Mouse (Mus musculus): ENCODE measurements around the gene Olfr1055. TPM values are rescaled to one million over a fixed set of nuclear protein-coding genes. Genes with fewer than 3 reads are reported as not detected.
"Not testable (repeated sequence)": the region's sequence is repeated elsewhere in the genome, so short reads cannot be mapped to it uniquely, and the experiment has no call there.

The Olfr1055 gene
- not detected in 2 replicates for polyA plus RNA-seq (2015; fragmentation: Nextera tagmentation; extraction: Ambion mirVana)

DNA sequence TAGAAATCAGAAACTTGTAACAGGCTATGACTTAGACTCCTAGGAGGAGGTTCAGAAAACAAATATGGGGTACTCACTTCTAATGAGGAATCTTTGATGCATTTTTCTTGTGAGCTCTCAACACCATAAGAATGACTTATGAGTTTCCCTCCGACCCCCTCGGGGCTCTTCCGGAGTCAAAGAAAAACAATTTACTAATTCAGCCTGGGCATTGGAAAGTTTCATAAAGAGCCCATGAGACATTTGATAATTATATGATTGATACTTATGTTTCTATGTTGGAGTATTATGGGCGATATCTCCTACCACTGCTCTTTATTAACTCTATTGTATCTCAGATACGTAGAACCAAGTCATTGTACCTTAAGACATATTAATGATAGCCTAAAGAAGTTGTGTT, at the start of gene Olfr1055:
Gene Olfr1055 (minus strand): TSS at position 101 of the 400 bp plus-strand sequence.
- H3K36me3 ChIP-seq (replicated peaks), result no peaks in the 10 kb centered on the region
- H3K27me3 ChIP-seq, result no peaks in the 10 kb centered on the region
- H3K4me1 ChIP-seq (replicated peaks), result no peaks in the 10 kb centered on the region
- WGBS (ENCODE audit: insufficient replicate concordance), result 66% methylated on average over 5 of the region's 5 CpGs
- no peak within 1 kb of the TSS for H3K9ac ChIP-seq
- no peaks in the 10 kb centered on the region for H3K9me3 ChIP-seq (replicated peaks)
- no peak within 1 kb of the TSS for H3K4me2 ChIP-seq
- ATAC-seq (ENCODE audit: insufficient read depth), result no peak
- H3K27ac ChIP-seq (replicated peaks), result no peak within 1 kb of the TSS
- H3K4me3 ChIP-seq (replicated peaks), result no peak within 1 kb of the TSS

DNA sequence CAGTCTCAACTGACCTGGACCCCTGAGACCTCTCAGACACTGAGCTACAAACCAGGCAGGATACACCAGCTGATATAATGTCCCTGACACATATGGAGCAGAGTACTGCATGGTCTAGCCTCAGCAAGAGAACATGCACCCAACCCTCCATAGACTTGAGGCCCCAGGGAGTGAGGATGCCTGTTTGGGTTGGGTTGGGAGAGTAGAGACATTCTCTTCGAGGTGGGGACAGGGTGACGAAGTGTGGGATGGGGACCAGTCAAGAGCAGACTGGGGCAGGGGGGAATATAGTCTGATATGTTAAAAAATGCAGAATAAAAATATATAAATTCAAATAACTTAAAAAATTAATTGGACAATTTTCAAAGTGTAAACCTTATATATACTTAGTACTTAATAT, 45.0 kb upstream of the Olfr1055 start:
- H3K27ac ChIP-seq (replicated peaks), result no peak overlapping the region
- H3K9ac ChIP-seq, result no peak overlapping the region
- H3K4me1 ChIP-seq (replicated peaks), result no peaks in the 10 kb centered on the region
- no peak overlapping the region for H3K4me2 ChIP-seq
- no peak for ATAC-seq (ENCODE audit: insufficient read depth)
- no peak overlapping the region for H3K4me3 ChIP-seq (replicated peaks)
- WGBS (ENCODE audit: insufficient replicate concordance), result 52% methylated on average over 2 of the region's 2 CpGs
- no peaks in the 10 kb centered on the region for H3K36me3 ChIP-seq (replicated peaks)
- H3K27me3 ChIP-seq, result no peaks in the 10 kb centered on the region
- no peaks in the 10 kb centered on the region for H3K9me3 ChIP-seq (replicated peaks)

DNA sequence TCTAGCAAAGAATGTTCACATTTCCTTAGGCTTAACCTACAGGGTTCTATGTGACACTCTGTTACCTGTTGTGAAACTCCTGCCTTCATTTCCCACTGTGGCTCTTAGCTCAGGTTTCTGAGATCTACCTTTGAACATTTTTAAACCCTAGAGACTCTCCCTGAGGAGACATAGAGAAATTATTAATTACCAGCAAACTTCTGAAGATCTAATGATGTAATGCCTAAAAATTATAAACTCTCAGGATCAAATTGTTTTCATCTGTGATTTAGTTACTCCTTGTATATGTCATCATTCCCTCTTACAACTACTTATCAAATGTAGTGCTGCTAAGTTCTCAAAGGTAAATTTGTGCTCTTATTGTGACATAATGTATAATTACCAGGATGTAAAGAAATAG, 38.4 kb upstream of the Olfr1055 start, which contains the start of gene Olfr1058:
Gene Olfr1058 (minus strand): TSS at position 101 of the 400 bp plus-strand sequence.
- not testable (repeated sequence) for H3K36me3 ChIP-seq (replicated peaks); H3K4me2 ChIP-seq; H3K27me3 ChIP-seq; H3K4me1 ChIP-seq (replicated peaks); H3K27ac ChIP-seq (replicated peaks); ATAC-seq (ENCODE audit: insufficient read depth); H3K4me3 ChIP-seq (replicated peaks); H3K9me3 ChIP-seq (replicated peaks); H3K9ac ChIP-seq

DNA sequence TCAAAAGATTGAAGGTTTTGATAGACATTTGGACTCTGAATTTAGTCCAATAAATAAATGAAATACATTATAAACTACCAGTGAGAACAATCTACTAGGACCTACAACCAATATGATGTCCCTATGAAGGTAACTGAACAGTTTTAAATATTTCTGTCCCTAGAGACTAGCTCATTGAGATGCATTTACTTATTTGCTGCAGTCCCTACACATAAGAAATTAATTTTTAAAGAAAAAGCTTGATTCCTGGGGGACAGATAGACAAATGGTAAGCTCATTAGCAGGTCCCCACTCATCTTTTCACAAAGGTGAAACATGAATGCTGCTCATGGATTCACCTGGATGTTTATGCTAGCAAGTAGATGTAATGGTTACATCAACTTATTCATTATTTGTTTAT, 28.2 kb upstream of the Olfr1055 start, which contains the start of gene Olfr1057:
Gene Olfr1057 (minus strand): TSS at position 101 of the 400 bp plus-strand sequence.
- Histone ChIP-seq H3K9ac (no peak within 1 kb of the TSS), H3K9me3 (replicated peaks) (no peaks in the 10 kb centered on the region), H3K27me3 (no peaks in the 10 kb centered on the region), H3K36me3 (replicated peaks) (no peaks in the 10 kb centered on the region), H3K27ac (replicated peaks) (no peak within 1 kb of the TSS), H3K4me1 (replicated peaks) (no peaks in the 10 kb centered on the region), H3K4me3 (replicated peaks) (no peak within 1 kb of the TSS), H3K4me2 (no peak within 1 kb of the TSS)
- ATAC-seq (ENCODE audit: insufficient read depth), result no peak

DNA sequence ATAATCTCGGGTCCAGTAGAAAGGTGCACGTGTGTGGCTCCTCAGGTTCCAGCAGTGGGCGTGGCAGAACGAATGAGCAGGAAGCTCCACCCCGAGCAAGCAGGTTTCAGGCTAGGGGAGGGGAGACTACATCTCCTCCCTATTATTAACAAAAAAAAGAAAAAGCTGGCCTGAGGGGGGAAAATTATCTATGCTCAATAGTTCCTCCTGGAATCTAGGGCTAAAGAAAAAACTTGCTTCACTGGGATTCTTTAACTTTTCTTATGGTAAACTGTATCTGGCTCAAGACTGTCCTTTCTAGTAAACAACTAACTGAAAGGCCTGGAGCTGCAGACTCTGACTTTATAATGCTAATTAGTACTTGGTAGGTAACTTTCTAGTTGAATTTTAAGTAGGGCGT, 16.3 kb upstream of the Olfr1055 start:
- not testable (repeated sequence) for H3K4me2 ChIP-seq; ATAC-seq (ENCODE audit: insufficient read depth); H3K4me3 ChIP-seq (replicated peaks); H3K9me3 ChIP-seq (replicated peaks); H3K27ac ChIP-seq (replicated peaks); H3K27me3 ChIP-seq; H3K9ac ChIP-seq; H3K36me3 ChIP-seq (replicated peaks); H3K4me1 ChIP-seq (replicated peaks)
- WGBS (ENCODE audit: insufficient replicate concordance), result no CpG with 5 or more reads among the region's 6 CpGs

DNA sequence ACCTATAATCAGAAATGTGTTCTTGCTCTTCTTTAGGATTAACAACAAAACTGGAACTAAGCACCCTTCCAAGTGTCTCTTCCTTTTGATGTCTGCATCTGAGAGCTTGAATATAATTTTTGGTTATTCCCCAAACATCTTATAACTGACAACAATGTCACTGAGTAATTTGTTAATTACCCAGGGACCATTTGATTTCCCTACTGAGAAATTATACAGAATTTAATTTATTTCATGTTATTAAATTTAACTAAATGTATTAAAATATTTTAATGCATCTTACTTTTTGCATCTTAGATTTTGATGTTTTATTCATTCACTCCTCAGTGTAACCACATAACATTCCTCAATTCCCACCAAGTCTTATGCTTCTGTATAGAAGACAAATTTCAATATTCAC, 12.3 kb upstream of the Olfr1055 start, which contains the start of gene Olfr1056:
Gene Olfr1056 (minus strand): TSS at position 101 of the 400 bp plus-strand sequence.
- Histone ChIP-seq H3K36me3 (replicated peaks) (no peaks in the 10 kb centered on the region), H3K4me2 (no peak within 1 kb of the TSS)
- ATAC-seq (ENCODE audit: insufficient read depth), result no peak

DNA sequence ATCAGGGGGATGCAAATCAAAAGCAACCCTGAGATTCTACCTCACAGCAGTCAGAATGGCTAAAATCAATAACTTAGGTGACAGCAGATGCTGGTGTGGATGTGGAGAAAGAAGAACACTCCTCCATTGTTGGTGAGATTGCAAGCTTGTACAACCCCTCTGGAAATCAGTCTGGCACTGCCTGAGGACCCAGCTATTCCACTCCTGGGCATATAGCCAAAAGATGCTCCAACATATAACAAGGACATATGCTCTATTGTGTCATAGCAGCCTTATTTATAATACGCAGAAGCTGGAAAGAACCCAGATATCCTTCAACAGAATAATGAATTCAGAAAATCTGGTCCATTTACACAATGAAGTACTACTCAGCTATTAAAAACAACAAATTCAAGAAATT, 1.7 kb upstream of the Olfr1055 start:
- H3K4me3 ChIP-seq (replicated peaks); H3K36me3 ChIP-seq (replicated peaks); H3K27me3 ChIP-seq; H3K27ac ChIP-seq (replicated peaks); H3K9ac ChIP-seq; H3K4me2 ChIP-seq; H3K4me1 ChIP-seq (replicated peaks); H3K9me3 ChIP-seq (replicated peaks); ATAC-seq (ENCODE audit: insufficient read depth): not testable (repeated sequence)
- 70% methylated on average over 1 of the region's 1 CpGs for WGBS (ENCODE audit: insufficient replicate concordance)

More for the DNA sequence above, 12.3 kb upstream of the Olfr1055 start, which contains the start of gene Olfr1056:
- no peaks in the 10 kb centered on the region for H3K27me3 ChIP-seq
- H3K9ac ChIP-seq, result no peak within 1 kb of the TSS
- H3K4me1 ChIP-seq (replicated peaks), result no peaks in the 10 kb centered on the region
- no peaks in the 10 kb centered on the region for H3K9me3 ChIP-seq (replicated peaks)
- H3K27ac ChIP-seq (replicated peaks), result no peak within 1 kb of the TSS
- no peak within 1 kb of the TSS for H3K4me3 ChIP-seq (replicated peaks)

DNA sequence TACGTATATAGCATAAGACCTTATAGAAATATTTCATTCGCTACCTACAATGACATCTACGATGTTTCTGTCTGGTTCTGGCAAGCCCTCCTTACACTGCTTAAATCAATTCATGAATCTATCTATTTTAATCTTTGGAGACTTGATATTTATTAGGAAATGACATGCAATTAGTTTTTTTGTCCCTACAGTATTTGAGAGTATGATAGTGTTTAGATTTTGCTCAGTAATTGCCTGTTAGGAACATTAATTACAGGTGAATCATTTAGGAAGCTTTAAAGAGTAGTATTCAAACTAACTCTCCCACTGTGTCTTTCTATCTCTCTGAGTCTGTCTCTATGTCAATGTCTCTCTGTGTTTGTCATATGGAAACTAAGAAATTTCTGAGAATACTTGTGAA, 14.8 kb downstream of the Olfr1055 start, which contains the start of gene Olfr1054:
Gene Olfr1054 (minus strand): TSS at position 101 of the 400 bp plus-strand sequence.
- no peak within 1 kb of the TSS for H3K4me2 ChIP-seq
- H3K27me3 ChIP-seq, result no peaks in the 10 kb centered on the region
- ATAC-seq (ENCODE audit: insufficient read depth), result no peak

DNA sequence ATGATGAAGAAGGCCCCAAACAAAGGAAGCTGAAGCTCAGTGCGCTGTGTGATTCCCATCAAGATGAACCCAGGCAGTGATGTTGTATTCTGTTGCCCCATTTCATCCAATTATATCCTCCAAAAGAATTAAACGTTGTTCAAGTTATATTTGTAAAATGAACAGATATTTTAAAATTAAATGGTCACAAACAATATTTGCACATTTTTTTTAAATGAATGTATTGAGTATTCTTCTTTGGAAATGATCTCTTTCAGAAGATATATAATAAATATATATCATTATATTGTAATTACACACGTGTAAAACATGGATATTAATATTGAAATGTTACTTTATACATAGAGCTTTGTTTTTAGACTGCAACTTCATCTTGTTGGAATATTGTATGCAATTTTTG, 34.9 kb downstream of the Olfr1055 start, which contains the start of gene Olfr1053:
Gene Olfr1053 (minus strand): TSS at position 101 of the 400 bp plus-strand sequence.
- Histone ChIP-seq H3K9ac (no peak within 1 kb of the TSS), H3K4me3 (replicated peaks) (no peak within 1 kb of the TSS), H3K27me3 (no peaks in the 10 kb centered on the region), H3K4me1 (replicated peaks) (no peaks in the 10 kb centered on the region), H3K4me2 (no peak within 1 kb of the TSS), H3K27ac (replicated peaks) (no peak within 1 kb of the TSS), H3K9me3 (replicated peaks) (no peaks in the 10 kb centered on the region), H3K36me3 (replicated peaks) (no peaks in the 10 kb centered on the region)
- ATAC-seq (ENCODE audit: insufficient read depth), result no peak
- 42% methylated on average over 3 of the region's 3 CpGs for WGBS (ENCODE audit: insufficient replicate concordance)

More for the DNA sequence above, 14.8 kb downstream of the Olfr1055 start, which contains the start of gene Olfr1054:
- Histone ChIP-seq H3K9me3 (replicated peaks) (no peaks in the 10 kb centered on the region), H3K36me3 (replicated peaks) (no peaks in the 10 kb centered on the region), H3K4me1 (replicated peaks) (no peaks in the 10 kb centered on the region), H3K9ac (no peak within 1 kb of the TSS), H3K4me3 (replicated peaks) (no peak within 1 kb of the TSS), H3K27ac (replicated peaks) (no peak within 1 kb of the TSS)
- 73% methylated on average over 3 of the region's 3 CpGs for WGBS (ENCODE audit: insufficient replicate concordance)

Other genes with a start within 250 kb of the Olfr1055 start
- not detected in 2 replicates for gene Olfr1039, start 214.4 kb downstream of the Olfr1055 start, polyA plus RNA-seq (2015; fragmentation: Nextera tagmentation; extraction: Ambion mirVana)
- gene Olfr1040, start 203.6 kb downstream of the Olfr1055 start, polyA plus RNA-seq (2015; fragmentation: Nextera tagmentation; extraction: Ambion mirVana), result not detected in 2 replicates
- gene Olfr1042, start 188.4 kb downstream of the Olfr1055 start, polyA plus RNA-seq (2015; fragmentation: Nextera tagmentation; extraction: Ambion mirVana), result not detected in 2 replicates
- gene Olfr1043, start 182.8 kb downstream of the Olfr1055 start, polyA plus RNA-seq (2015; fragmentation: Nextera tagmentation; extraction: Ambion mirVana), result not detected in 2 replicates
- not detected in 2 replicates for gene Olfr1044, start 172.5 kb downstream of the Olfr1055 start, polyA plus RNA-seq (2015; fragmentation: Nextera tagmentation; extraction: Ambion mirVana)
- not detected in 2 replicates for gene Olfr52, start 164.6 kb downstream of the Olfr1055 start, polyA plus RNA-seq (2015; fragmentation: Nextera tagmentation; extraction: Ambion mirVana)
- gene Olfr1045, start 147.3 kb downstream of the Olfr1055 start, polyA plus RNA-seq (2015; fragmentation: Nextera tagmentation; extraction: Ambion mirVana), result not detected in 2 replicates
- not detected in 2 replicates for gene Olfr1046, start 131.0 kb downstream of the Olfr1055 start, polyA plus RNA-seq (2015; fragmentation: Nextera tagmentation; extraction: Ambion mirVana)
- gene Olfr1047, start 118.9 kb downstream of the Olfr1055 start, polyA plus RNA-seq (2015; fragmentation: Nextera tagmentation; extraction: Ambion mirVana), result not detected in 2 replicates
- not detected in 2 replicates for gene Olfr1048, start 110.0 kb downstream of the Olfr1055 start, polyA plus RNA-seq (2015; fragmentation: Nextera tagmentation; extraction: Ambion mirVana)
- gene Olfr1049, start 92.0 kb downstream of the Olfr1055 start, polyA plus RNA-seq (2015; fragmentation: Nextera tagmentation; extraction: Ambion mirVana), result not detected in 2 replicates
- gene Olfr1051, start 71.2 kb downstream of the Olfr1055 start, polyA plus RNA-seq (2015; fragmentation: Nextera tagmentation; extraction: Ambion mirVana), result not detected in 2 replicates
- not detected in 2 replicates for gene Olfr1052, start 57.8 kb downstream of the Olfr1055 start, polyA plus RNA-seq (2015; fragmentation: Nextera tagmentation; extraction: Ambion mirVana)
- not detected in 2 replicates for gene Olfr1053, start 35.0 kb downstream of the Olfr1055 start, polyA plus RNA-seq (2015; fragmentation: Nextera tagmentation; extraction: Ambion mirVana)
- gene Olfr1054, start 14.9 kb downstream of the Olfr1055 start, polyA plus RNA-seq (2015; fragmentation: Nextera tagmentation; extraction: Ambion mirVana), result not detected in 2 replicates
- gene Olfr1056, start 12.2 kb upstream of the Olfr1055 start, polyA plus RNA-seq (2015; fragmentation: Nextera tagmentation; extraction: Ambion mirVana), result not detected in 2 replicates
- gene Olfr1057, start 28.1 kb upstream of the Olfr1055 start, polyA plus RNA-seq (2015; fragmentation: Nextera tagmentation; extraction: Ambion mirVana), result not detected in 2 replicates
- gene Olfr1058, start 38.3 kb upstream of the Olfr1055 start, polyA plus RNA-seq (2015; fragmentation: Nextera tagmentation; extraction: Ambion mirVana), result not detected in 2 replicates
- gene Olfr1061, start 63.8 kb upstream of the Olfr1055 start, polyA plus RNA-seq (2015; fragmentation: Nextera tagmentation; extraction: Ambion mirVana), result not detected in 2 replicates
- not detected in 2 replicates for gene Olfr1062, start 76.5 kb upstream of the Olfr1055 start, polyA plus RNA-seq (2015; fragmentation: Nextera tagmentation; extraction: Ambion mirVana)
- not detected in 2 replicates for gene Olfr1065, start 100.3 kb upstream of the Olfr1055 start, polyA plus RNA-seq (2015; fragmentation: Nextera tagmentation; extraction: Ambion mirVana)
- not detected in 2 replicates for gene Olfr1066, start 106.0 kb upstream of the Olfr1055 start, polyA plus RNA-seq (2015; fragmentation: Nextera tagmentation; extraction: Ambion mirVana)
- gene Olfr228, start 137.1 kb upstream of the Olfr1055 start, polyA plus RNA-seq (2015; fragmentation: Nextera tagmentation; extraction: Ambion mirVana), result not detected in 2 replicates
- not detected in 2 replicates for gene Olfr1076, start 158.2 kb upstream of the Olfr1055 start, polyA plus RNA-seq (2015; fragmentation: Nextera tagmentation; extraction: Ambion mirVana)
- not detected in 2 replicates for gene Olfr1079, start 192.2 kb upstream of the Olfr1055 start, polyA plus RNA-seq (2015; fragmentation: Nextera tagmentation; extraction: Ambion mirVana)
- gene Olfr1080, start 208.0 kb upstream of the Olfr1055 start, polyA plus RNA-seq (2015; fragmentation: Nextera tagmentation; extraction: Ambion mirVana), result not detected in 2 replicates
- not detected in 2 replicates for gene Olfr1082, start 248.7 kb upstream of the Olfr1055 start, polyA plus RNA-seq (2015; fragmentation: Nextera tagmentation; extraction: Ambion mirVana)

Measured in liver, embryonic 15.5 days (tissue).